ENCODE assay signal across 11 mouse cellular contexts in genomic region chr17:85776876-85777275, GRCm38 (mm10).
DNase-seq lines count a peak whose midpoint lies in the region; ATAC-seq and TF ChIP-seq lines count a peak whose summit lies in the region.
"Had no signal": no experiment of that assay in that cellular context is flagged by ENCODE, and none has a peak within 500 bp of the region (broad histone marks: within the 10 kb centered on the region; RNA-seq: fewer than 3 reads in every experiment).

No protein-coding gene starts in this region.

- ATAC-seq in neural tube, embryonic 14.5 days (ENCODE audit: low read depth), result peak; percentile 89

- H3K36me3 ChIP-seq in neural tube, embryonic 14.5 days (ENCODE audit: control insufficient read depth, insufficient read depth, low read length), result no peaks in the 10 kb centered on the region
- H3K36me3 ChIP-seq: kidney, embryonic 15.5 days had no signal

- H3K27me3 ChIP-seq in neural tube, embryonic 14.5 days (ENCODE audit: control insufficient read depth, insufficient read depth, low read length), result no peaks in the 10 kb centered on the region

- TF ChIP-seq POLR2A in brain, embryonic 14.5 days (IDR thresholded peaks at IDR 0.05; ENCODE audit: borderline replicate concordance, extremely low read depth, insufficient read depth, insufficient read length, poor library complexity, severe bottlenecking), result no peak

- DNase-seq in brain, embryonic 14.5 days (ENCODE audit: low read depth), result peak; percentile 85
- DNase-seq in frontal cortex, adult 2 months (ENCODE audit: extremely low spot score in 1 of 2, low spot score in 1 of 2), result peak; percentile 9 to 27
- DNase-seq in left cerebral cortex, adult 11 months (ENCODE audit: low spot score), result peak; percentile 5
- no peak for DNase-seq in Muller cell, postnatal 12 days (ENCODE audit: inconsistent ontology term)
- DNase-seq in lung, postnatal 25 days (ENCODE audit: low spot score), result no peak
- DNase-seq in kidney, postnatal 4 days, result no peak
- DNase-seq: adrenal gland, adult 8-10 months; cerebellum, adult 8-10 months had no signal

- H3K4me3 ChIP-seq in neural tube, embryonic 14.5 days (ENCODE audit: low read depth, low read length), result no peak overlapping the region
- H3K4me3 ChIP-seq: kidney, embryonic 15.5 days had no signal

- H3K9me3 ChIP-seq in neural tube, embryonic 14.5 days (ENCODE audit: control insufficient read depth, low read length), result no peaks in the 10 kb centered on the region
- H3K9me3 ChIP-seq: kidney, embryonic 15.5 days had no signal

- H3K4me1 ChIP-seq in neural tube, embryonic 14.5 days (ENCODE audit: control insufficient read depth, insufficient read depth, low read length), result no peaks in the 10 kb centered on the region
- H3K4me1 ChIP-seq: kidney, embryonic 15.5 days had no signal

- TF ChIP-seq CTCF in brain, embryonic 14.5 days (IDR thresholded peaks at IDR 0.05; ENCODE audit: borderline replicate concordance, extremely low read depth, insufficient read depth, insufficient read length), result no peak

- no peak overlapping the region for H3K27ac ChIP-seq in neural tube, embryonic 14.5 days (ENCODE audit: low read depth, low read length)
- H3K27ac ChIP-seq: kidney, embryonic 15.5 days had no signal

- no peak overlapping the region for H3K4me2 ChIP-seq in neural tube, embryonic 14.5 days (ENCODE audit: low read depth, low read length)
- H3K4me2 ChIP-seq: kidney, embryonic 15.5 days; liver, embryonic 11.5 days had no signal

- H3K9ac ChIP-seq in neural tube, embryonic 14.5 days (replicated peaks; ENCODE audit: low read depth, low read length), result no peak overlapping the region
- H3K9ac ChIP-seq: kidney, embryonic 15.5 days had no signal

- 57% methylated on average over 3 of the region's 3 CpGs for WGBS in neural tube, embryonic 14.5 days

Comparison
In these comparisons a context has a peak if more than half of its experiments do, and no peak if none do; other contexts are left out.
1. DNase-seq: peak in brain, embryonic 14.5 days (single experiment), frontal cortex, adult 2 months (2 of 2) and left cerebral cortex, adult 11 months (single experiment); none in Muller cell, postnatal 12 days (single experiment), lung, postnatal 25 days (single experiment) and kidney, postnatal 4 days (0 of 2).